Mouse (Mus musculus): ENCODE data around the gene Phlpp1. TPM values are rescaled to one million over a fixed set of nuclear protein-coding genes. Genes with fewer than 3 reads are reported as not detected.

Phlpp1 gene
- 22.1 and 27.0 TPM in 2 replicates for polyA plus RNA-seq (2012; rRNA removed)

GRCm38 (mm10) chr1:106171241-106172220 lies at the start of gene Phlpp1:
Gene Phlpp1 (plus strand): TSS chr1:106171752.
- TF ChIP-seq CTCF (IDR thresholded peaks at IDR 0.05; ENCODE audit: borderline replicate concordance, extremely low read depth, insufficient read depth, insufficient read length) = peak; percentile 75
- peak; percentile 69; the same call in 1 of the 2 replicates for TF ChIP-seq POLR2A (IDR thresholded peaks at IDR 0.05; ENCODE audit: borderline replicate concordance, extremely low read depth, insufficient read depth, insufficient read length, poor library complexity, severe bottlenecking)
- peak; percentile 100 for DNase-seq (ENCODE audit: low read depth)

- peak; percentile 34 for DNase-seq (ENCODE audit: low read depth)
- no peak for TF ChIP-seq CTCF (IDR thresholded peaks at IDR 0.05; ENCODE audit: borderline replicate concordance, extremely low read depth, insufficient read depth, insufficient read length)
- no peak for TF ChIP-seq POLR2A (IDR thresholded peaks at IDR 0.05; ENCODE audit: borderline replicate concordance, extremely low read depth, insufficient read depth, insufficient read length, poor library complexity, severe bottlenecking)
Measured at GRCm38 (mm10) chr1:106126601-106127000, 45.0 kb upstream of the Phlpp1 start.

GRCm38 (mm10) chr1:106131697-106132349 lies 39.7 kb upstream of the Phlpp1 start:
- no peak for TF ChIP-seq POLR2A (IDR thresholded peaks at IDR 0.05; ENCODE audit: borderline replicate concordance, extremely low read depth, insufficient read depth, insufficient read length, poor library complexity, severe bottlenecking)
- TF ChIP-seq CTCF (IDR thresholded peaks at IDR 0.05; ENCODE audit: borderline replicate concordance, extremely low read depth, insufficient read depth, insufficient read length) = no peak
- DNase-seq (ENCODE audit: low read depth) = no peak

GRCm38 (mm10) chr1:106132350-106132700 lies 39.2 kb upstream of the Phlpp1 start:
- DNase-seq (ENCODE audit: low read depth) = peak; percentile 42
- no peak for TF ChIP-seq CTCF (IDR thresholded peaks at IDR 0.05; ENCODE audit: borderline replicate concordance, extremely low read depth, insufficient read depth, insufficient read length)

- no peak for DNase-seq (ENCODE audit: low read depth)
- TF ChIP-seq CTCF (IDR thresholded peaks at IDR 0.05; ENCODE audit: borderline replicate concordance, extremely low read depth, insufficient read depth, insufficient read length) = no peak
- TF ChIP-seq POLR2A (IDR thresholded peaks at IDR 0.05; ENCODE audit: borderline replicate concordance, extremely low read depth, insufficient read depth, insufficient read length, poor library complexity, severe bottlenecking) = no peak
Measured at GRCm38 (mm10) chr1:106138691-106139090, 32.9 kb upstream of the Phlpp1 start.

- no peak for DNase-seq (ENCODE audit: low read depth)
- TF ChIP-seq POLR2A (IDR thresholded peaks at IDR 0.05; ENCODE audit: borderline replicate concordance, extremely low read depth, insufficient read depth, insufficient read length, poor library complexity, severe bottlenecking) = no peak
- no peak for TF ChIP-seq CTCF (IDR thresholded peaks at IDR 0.05; ENCODE audit: borderline replicate concordance, extremely low read depth, insufficient read depth, insufficient read length)
Measured at GRCm38 (mm10) chr1:106139137-106139536, 32.4 kb upstream of the Phlpp1 start.

- DNase-seq (ENCODE audit: low read depth) = peak; percentile 27
Measured at GRCm38 (mm10) chr1:106142010-106142409, 29.5 kb upstream of the Phlpp1 start.

GRCm38 (mm10) chr1:106144534-106144933 lies 27.0 kb upstream of the Phlpp1 start:
- TF ChIP-seq CTCF (IDR thresholded peaks at IDR 0.05; ENCODE audit: borderline replicate concordance, extremely low read depth, insufficient read depth, insufficient read length) (no peak), POLR2A (IDR thresholded peaks at IDR 0.05; ENCODE audit: borderline replicate concordance, extremely low read depth, insufficient read depth, insufficient read length, poor library complexity, severe bottlenecking) (no peak)
- no peak for DNase-seq (ENCODE audit: low read depth)

More at GRCm38 (mm10) chr1:106142010-106142409, 29.5 kb upstream of the Phlpp1 start:
- TF ChIP-seq POLR2A (IDR thresholded peaks at IDR 0.05; ENCODE audit: borderline replicate concordance, extremely low read depth, insufficient read depth, insufficient read length, poor library complexity, severe bottlenecking) (no peak), CTCF (IDR thresholded peaks at IDR 0.05; ENCODE audit: borderline replicate concordance, extremely low read depth, insufficient read depth, insufficient read length) (no peak)

GRCm38 (mm10) chr1:106145055-106145454 lies 26.5 kb upstream of the Phlpp1 start:
- DNase-seq (ENCODE audit: low read depth) = no peak

GRCm38 (mm10) chr1:106145565-106146190 lies 25.9 kb upstream of the Phlpp1 start:
- TF ChIP-seq POLR2A (IDR thresholded peaks at IDR 0.05; ENCODE audit: borderline replicate concordance, extremely low read depth, insufficient read depth, insufficient read length, poor library complexity, severe bottlenecking) (no peak), CTCF (IDR thresholded peaks at IDR 0.05; ENCODE audit: borderline replicate concordance, extremely low read depth, insufficient read depth, insufficient read length) (no peak)
- no peak for DNase-seq (ENCODE audit: low read depth)

More at GRCm38 (mm10) chr1:106145055-106145454, 26.5 kb upstream of the Phlpp1 start:
- TF ChIP-seq POLR2A (IDR thresholded peaks at IDR 0.05; ENCODE audit: borderline replicate concordance, extremely low read depth, insufficient read depth, insufficient read length, poor library complexity, severe bottlenecking) (no peak), CTCF (IDR thresholded peaks at IDR 0.05; ENCODE audit: borderline replicate concordance, extremely low read depth, insufficient read depth, insufficient read length) (no peak)

Data from brain, embryonic 14.5 days (tissue).